Mouse (Mus musculus) stomach, embryonic 15.5 days (tissue): ENCODE measurements around the gene Larp6. TPM values are rescaled to one million over a fixed set of nuclear protein-coding genes. Genes with fewer than 3 reads are reported as not detected.

ENCODE experiments used
- ATAC-seq: fragments of 200-750 bp; cut with Nextera tagmentation; 2 replicates; pipeline ENCODE4 v1.8.0; 2017; ENCODE audit warnings: low read depth, moderate number of reproducible peaks, moderate TSS enrichment; ENCODE audit not compliant: insufficient read depth, low FRiP score
- H3K27ac ChIP-seq: fragments of 300-500 bp; sonication (generic); 2 replicates; pipeline ENCODE4 v1.5.1; 2015; ENCODE audit warnings: mild to moderate bottlenecking, inconsistent platforms
- H3K27me3 ChIP-seq: fragments of 300-500 bp; sonication (generic); replicated peaks from 2 replicates; pipeline ENCODE4 v1.6.1; 2015; ENCODE audit warnings: inconsistent platforms
- H3K36me3 ChIP-seq: fragments of 300-500 bp; sonication (generic); 2 replicates; pipeline ENCODE4 v1.6.1; 2015; ENCODE audit warnings: inconsistent platforms
- H3K4me1 ChIP-seq: fragments of 300-500 bp; sonication (generic); 2 replicates; pipeline ENCODE4 v1.6.1; 2015; ENCODE audit warnings: inconsistent platforms
- H3K4me2 ChIP-seq: fragments of 300-500 bp; sonication (generic); 2 replicates; pipeline ENCODE4 v1.6.1; 2015; ENCODE audit warnings: mild to moderate bottlenecking, inconsistent platforms
- H3K4me3 ChIP-seq: fragments of 300-500 bp; sonication (generic); replicated peaks from 2 replicates; pipeline ENCODE4 v1.5.1; 2015; ENCODE audit warnings: inconsistent platforms
- H3K9ac ChIP-seq: fragments of 300-500 bp; sonication (generic); 2 replicates; pipeline ENCODE4 v1.6.1; 2015; ENCODE audit warnings: inconsistent platforms
- H3K9me3 ChIP-seq: fragments of 300-500 bp; sonication (generic); 2 replicates; pipeline ENCODE4 v1.6.1; 2016; ENCODE audit warnings: inconsistent platforms
- WGBS: fragments of 180-500 bp; shearing (Covaris S2); methylation state at CpG from one replicate; pipeline ENCODE4 v1.1.7; 2015; 5-methylcytosine and 5-hydroxymethylcytosine counted together
- polyA plus RNA-seq: library from polyadenylated mRNA; unstranded; fragments of >200 nt; fragmentation: Nextera tagmentation; extraction: Ambion mirVana; gene quantifications from 2 replicates; pipeline ENCODE4 v1.2.1, GENCODE M21; 2015

The Larp6 gene
- polyA plus RNA-seq, 1 experiment from 2014 or later: 2.2 TPM

GRCm38 (mm10) chr9:60768393-60768792 lies 55.6 kb downstream of the Larp6 start:
- Histone ChIP-seq H3K9me3 (no peaks in the 10 kb centered on the region), H3K36me3 (no peaks in the 10 kb centered on the region), H3K4me1 (no peaks in the 10 kb centered on the region), H3K4me2 (no peak overlapping the region), H3K27me3 (no peaks in the 10 kb centered on the region), H3K27ac (no peak overlapping the region), H3K9ac (no peak overlapping the region), H3K4me3 (no peak overlapping the region)
- no peak for ATAC-seq
- 66% methylated on average over 9 of the region's 9 CpGs for WGBS

- H3K27ac ChIP-seq: no peak overlapping the region; the same call in 1 of the 2 replicates
- no peak overlapping the region for H3K9ac ChIP-seq
- no peaks in the 10 kb centered on the region for H3K4me1 ChIP-seq
- H3K4me3 ChIP-seq: no peak overlapping the region
- WGBS: 63% methylated on average over 6 of the region's 6 CpGs
- no peak overlapping the region for H3K4me2 ChIP-seq
- no peaks in the 10 kb centered on the region for H3K9me3 ChIP-seq
- no peaks in the 10 kb centered on the region for H3K36me3 ChIP-seq
- ATAC-seq: no peak
- no peaks in the 10 kb centered on the region for H3K27me3 ChIP-seq
Measured at GRCm38 (mm10) chr9:60769711-60770111, 56.9 kb downstream of the Larp6 start.

- ATAC-seq: no peak
Measured at GRCm38 (mm10) chr9:60773713-60774112, 60.9 kb downstream of the Larp6 start.

DNA sequence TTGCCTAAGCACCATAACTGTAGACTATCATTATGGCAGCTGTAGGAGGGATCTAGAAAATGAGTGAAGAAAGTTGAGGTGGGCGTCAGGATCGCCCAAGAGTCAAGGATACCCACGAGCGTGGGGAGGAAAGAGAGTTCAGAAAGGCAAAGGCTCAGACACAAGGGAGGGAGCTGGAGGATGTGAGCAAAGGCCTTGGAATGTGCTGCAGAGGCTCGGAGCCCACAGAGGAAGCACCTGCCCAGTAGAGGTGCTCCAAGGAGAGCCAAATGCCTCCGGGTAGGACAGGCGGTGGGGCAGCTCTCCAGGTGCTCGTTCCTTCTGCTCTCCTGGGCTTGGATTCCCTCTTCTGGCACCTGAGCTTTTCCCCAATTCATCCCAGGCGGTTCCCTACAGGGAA lies 64.1 kb downstream of the Larp6 start:
- H3K27ac ChIP-seq: no peak overlapping the region
- H3K27me3 ChIP-seq: no peaks in the 10 kb centered on the region
- 77% methylated on average over 9 of the region's 9 CpGs for WGBS
- no peak for ATAC-seq
- no peak overlapping the region for H3K4me3 ChIP-seq
- no peaks in the 10 kb centered on the region for H3K36me3 ChIP-seq
- H3K9me3 ChIP-seq: no peaks in the 10 kb centered on the region
- no peak overlapping the region for H3K4me2 ChIP-seq
- no peaks in the 10 kb centered on the region for H3K4me1 ChIP-seq
- H3K9ac ChIP-seq: no peak overlapping the region

More at GRCm38 (mm10) chr9:60773713-60774112, 60.9 kb downstream of the Larp6 start:
- no peak overlapping the region for H3K4me3 ChIP-seq
- no peaks in the 10 kb centered on the region for H3K36me3 ChIP-seq
- H3K27ac ChIP-seq: no peak overlapping the region
- WGBS: 87% methylated on average over 2 of the region's 2 CpGs
- no peaks in the 10 kb centered on the region for H3K4me1 ChIP-seq
- no peak overlapping the region for H3K9ac ChIP-seq
- no peaks in the 10 kb centered on the region for H3K9me3 ChIP-seq
- no peaks in the 10 kb centered on the region for H3K27me3 ChIP-seq
- H3K4me2 ChIP-seq: no peak overlapping the region

- 78% methylated on average over 9 of the region's 9 CpGs for WGBS
- ATAC-seq: no peak
- no peaks in the 10 kb centered on the region for H3K36me3 ChIP-seq
Measured at GRCm38 (mm10) chr9:60782057-60782789, 69.4 kb downstream of the Larp6 start.

GRCm38 (mm10) chr9:60785069-60785468 lies 72.3 kb downstream of the Larp6 start:
- H3K9ac ChIP-seq: no peak overlapping the region
- H3K9me3 ChIP-seq: no peaks in the 10 kb centered on the region
- H3K4me1 ChIP-seq: no peaks in the 10 kb centered on the region
- ATAC-seq: no peak
- H3K4me2 ChIP-seq: no peak overlapping the region
- WGBS: 70% methylated on average over 4 of the region's 4 CpGs
- H3K4me3 ChIP-seq: no peak overlapping the region
- H3K27me3 ChIP-seq: no peaks in the 10 kb centered on the region
- no peaks in the 10 kb centered on the region for H3K36me3 ChIP-seq
- H3K27ac ChIP-seq: no peak overlapping the region

More at GRCm38 (mm10) chr9:60782057-60782789, 69.4 kb downstream of the Larp6 start:
- H3K4me1 ChIP-seq: no peaks in the 10 kb centered on the region
- no peak overlapping the region for H3K9ac ChIP-seq
- no peak overlapping the region for H3K4me3 ChIP-seq
- H3K27me3 ChIP-seq: no peaks in the 10 kb centered on the region
- no peaks in the 10 kb centered on the region for H3K9me3 ChIP-seq
- no peak overlapping the region for H3K4me2 ChIP-seq
- H3K27ac ChIP-seq: no peak overlapping the region

GRCm38 (mm10) chr9:60787517-60788110 lies 74.8 kb downstream of the Larp6 start:
- H3K4me2 ChIP-seq: no peak overlapping the region
- ATAC-seq: no peak
- H3K4me3 ChIP-seq: no peak overlapping the region
- no peak overlapping the region for H3K27ac ChIP-seq
- no peaks in the 10 kb centered on the region for H3K4me1 ChIP-seq
- 3% methylated on average over 2 of the region's 2 CpGs for WGBS
- H3K36me3 ChIP-seq: no peaks in the 10 kb centered on the region
- H3K9ac ChIP-seq: no peak overlapping the region
- no peaks in the 10 kb centered on the region for H3K27me3 ChIP-seq
- H3K9me3 ChIP-seq: no peaks in the 10 kb centered on the region

Other genes starting within 250 kb of the Larp6 start
- 21.1 and 22.2 TPM in 2 replicates for gene Thsd4, start 190.9 kb upstream of the Larp6 start, polyA plus RNA-seq
- 14.3 and 15.7 TPM in 2 replicates for gene Lrrc49, start 24.8 kb upstream of the Larp6 start, polyA plus RNA-seq
- gene Uaca, start 81.6 kb downstream of the Larp6 start, polyA plus RNA-seq: 35.9 and 36.1 TPM in 2 replicates